ENCODE assay signal across 26 mouse cellular contexts in genomic region chr11:24246314-24246713, GRCm38 (mm10).
"Had no signal": no experiment of that assay in that cellular context is flagged by ENCODE, and none has a peak within 500 bp of the region (broad histone marks: within the 10 kb centered on the region; RNA-seq: fewer than 3 reads in every experiment).

No protein-coding gene starts in this region.

- H3K27me3 ChIP-seq: heart, embryonic 13.5 days; heart, embryonic 15.5 days; intestine, embryonic 15.5 days; liver, embryonic 13.5 days had no signal

- DNase-seq: gastrocnemius, adult 2 months; gastrocnemius, postnatal 10 days; gastrocnemius, postnatal 25 days; heart, adult 18-20 months; heart, postnatal 14 days; heart, postnatal 36 days; kidney, adult 18-20 months; kidney, adult 8-10 months; kidney, postnatal 10 days; kidney, postnatal 25 days; kidney, postnatal 4 days; liver; liver, embryonic 13.5 days had no signal

- H3K36me3 ChIP-seq: heart, embryonic 13.5 days; heart, embryonic 15.5 days; intestine, embryonic 15.5 days; limb, embryonic 10.5 days; limb, embryonic 12.5 days; liver, embryonic 13.5 days had no signal

- H3K9me3 ChIP-seq: heart, embryonic 15.5 days; intestine, embryonic 15.5 days; limb, embryonic 10.5 days; limb, embryonic 12.5 days; liver, embryonic 13.5 days had no signal

- ATAC-seq: hindbrain, embryonic 16.5 days; inflammation-experienced regulatory T-cells, adult 6 months; intestine, embryonic 15.5 days; intestine, postnatal 0 days had no signal

- H3K9ac ChIP-seq: heart, embryonic 13.5 days; heart, embryonic 15.5 days; hindbrain, embryonic 14.5 days; intestine, embryonic 15.5 days; limb, embryonic 12.5 days; liver, embryonic 13.5 days had no signal

- H3K4me1 ChIP-seq: intestine, embryonic 15.5 days had no signal

- H3K27ac ChIP-seq: gastrocnemius, adult 2 months; heart, embryonic 13.5 days; heart, embryonic 15.5 days; hindbrain, embryonic 14.5 days; intestine, embryonic 15.5 days; layer of hippocampus, adult 2 months; left cerebral cortex, adult 2 months; limb, embryonic 10.5 days; limb, embryonic 12.5 days; liver, embryonic 13.5 days had no signal

- H3K4me2 ChIP-seq: heart, embryonic 11.5 days; heart, embryonic 13.5 days; heart, embryonic 15.5 days; hindbrain, embryonic 14.5 days; intestine, embryonic 15.5 days; limb, embryonic 12.5 days; liver, embryonic 11.5 days; liver, embryonic 13.5 days had no signal

- H3K4me3 ChIP-seq: gastrocnemius, adult 2 months; heart, embryonic 13.5 days; heart, embryonic 15.5 days; intestine, embryonic 15.5 days; layer of hippocampus, adult 2 months; left cerebral cortex, adult 2 months; limb, embryonic 10.5 days; limb, embryonic 12.5 days; liver, embryonic 13.5 days had no signal
